Mouse (Mus musculus): Measurements from ENCODE around the gene Ttc25. TPM values are rescaled to one million over a fixed set of nuclear protein-coding genes. Genes with fewer than 3 reads are reported as not detected.

The Ttc25 gene
- polyA plus RNA-seq, 1 experiment from 2014 or later, result 0.72 TPM

DNA sequence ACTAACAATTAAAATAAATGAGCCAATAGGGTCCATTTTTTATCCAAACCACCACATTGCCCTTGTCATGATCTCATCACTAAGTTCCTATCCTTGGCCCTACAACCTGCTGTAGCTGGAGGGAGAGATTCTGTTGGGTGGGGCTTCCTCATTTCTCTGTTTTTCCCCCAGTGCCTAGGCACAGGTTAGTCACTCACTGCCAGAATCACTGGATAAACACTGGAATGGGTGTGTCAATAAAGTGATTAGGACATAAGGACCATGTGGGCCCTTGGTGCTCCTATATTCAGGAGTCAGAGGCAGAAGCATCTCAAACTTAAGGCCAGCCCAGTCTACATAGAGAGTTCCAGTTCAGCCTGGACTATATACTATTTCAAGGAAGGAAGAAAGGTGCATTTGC, 8.9 kb upstream of the Ttc25 start:
- DNase-seq (ENCODE audit: low spot score), result no peak
- H3K4me1 ChIP-seq (replicated peaks; ENCODE audit: insufficient read depth, low read length), result no peaks in the 10 kb centered on the region
- H3K27me3 ChIP-seq (ENCODE audit: insufficient read depth, low read length), result no peaks in the 10 kb centered on the region
- TF ChIP-seq CTCF (IDR thresholded peaks at IDR 0.05; ENCODE audit: low read depth), result no peak
- no peak for ATAC-seq (replicated peaks; ENCODE audit: low FRiP score, low read depth)
- H3K9me3 ChIP-seq (replicated peaks; ENCODE audit: low read length), result no peaks in the 10 kb centered on the region
- no peaks in the 10 kb centered on the region for H3K36me3 ChIP-seq (ENCODE audit: insufficient read depth, low read length)
- no peak overlapping the region for H3K27ac ChIP-seq
- H3K4me2 ChIP-seq (ENCODE audit: low read length), result no peak overlapping the region
- no peak overlapping the region for H3K4me3 ChIP-seq (replicated peaks; ENCODE audit: low read depth, low read length)
- no peak overlapping the region for H3K9ac ChIP-seq (ENCODE audit: low read depth, low read length)

DNA sequence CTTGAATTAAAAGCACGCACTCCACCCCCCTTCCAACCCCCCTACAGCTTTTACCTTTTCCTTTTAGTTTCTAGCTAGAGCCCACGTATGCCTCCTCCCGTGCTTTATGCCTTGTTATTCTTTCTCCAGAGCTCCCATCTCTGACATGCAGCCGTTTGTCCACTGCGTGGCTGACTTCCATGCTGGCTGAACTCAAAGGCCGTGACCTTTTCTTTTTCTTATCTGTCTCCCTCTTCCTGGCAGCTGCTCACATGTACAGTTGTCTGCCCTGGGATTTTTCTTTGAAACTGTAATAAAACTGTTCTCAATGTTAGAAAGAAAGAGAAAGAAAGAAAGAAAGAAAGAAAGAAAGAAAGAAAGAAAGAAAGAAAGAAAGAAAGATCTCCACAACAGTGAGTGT, 4.4 kb upstream of the Ttc25 start:
- no peak overlapping the region for H3K27ac ChIP-seq
- no peak for TF ChIP-seq CTCF (IDR thresholded peaks at IDR 0.05; ENCODE audit: low read depth)
- ATAC-seq (replicated peaks; ENCODE audit: low FRiP score, low read depth) (no peak), DNase-seq (ENCODE audit: low spot score) (no peak)
- no peaks in the 10 kb centered on the region for H3K27me3 ChIP-seq (ENCODE audit: insufficient read depth, low read length)
- H3K9ac ChIP-seq (ENCODE audit: low read depth, low read length), result no peak overlapping the region
- no peaks in the 10 kb centered on the region for H3K9me3 ChIP-seq (replicated peaks; ENCODE audit: low read length)
- no peaks in the 10 kb centered on the region for H3K4me1 ChIP-seq (replicated peaks; ENCODE audit: insufficient read depth, low read length)
- H3K36me3 ChIP-seq (ENCODE audit: insufficient read depth, low read length), result no peaks in the 10 kb centered on the region
- no peak overlapping the region for H3K4me3 ChIP-seq (replicated peaks; ENCODE audit: low read depth, low read length)
- no peak overlapping the region for H3K4me2 ChIP-seq (ENCODE audit: low read length)
- WGBS, result 32% methylated on average over 6 of the region's 6 CpGs

DNA sequence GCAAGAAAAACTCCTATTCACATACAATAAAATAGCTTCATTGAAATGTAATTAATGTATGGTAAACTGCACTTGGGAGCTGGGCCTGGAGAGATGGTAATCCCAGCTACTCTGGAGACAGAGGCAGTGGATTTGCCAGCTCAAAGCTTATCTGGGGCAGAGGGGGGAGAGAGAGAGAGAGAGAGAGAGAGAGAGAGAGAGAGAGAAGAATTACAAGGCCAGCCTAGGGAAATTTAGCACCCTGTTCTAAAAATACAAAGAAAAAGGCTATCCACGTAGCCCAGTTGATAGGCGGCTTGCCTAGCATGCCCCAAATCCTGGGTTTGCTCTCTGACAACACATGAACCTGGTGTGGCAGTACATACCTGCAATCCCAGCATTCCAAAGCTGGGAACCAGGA, 3.8 kb upstream of the Ttc25 start:
- WGBS, result 89% methylated on average over 2 of the region's 2 CpGs

DNA sequence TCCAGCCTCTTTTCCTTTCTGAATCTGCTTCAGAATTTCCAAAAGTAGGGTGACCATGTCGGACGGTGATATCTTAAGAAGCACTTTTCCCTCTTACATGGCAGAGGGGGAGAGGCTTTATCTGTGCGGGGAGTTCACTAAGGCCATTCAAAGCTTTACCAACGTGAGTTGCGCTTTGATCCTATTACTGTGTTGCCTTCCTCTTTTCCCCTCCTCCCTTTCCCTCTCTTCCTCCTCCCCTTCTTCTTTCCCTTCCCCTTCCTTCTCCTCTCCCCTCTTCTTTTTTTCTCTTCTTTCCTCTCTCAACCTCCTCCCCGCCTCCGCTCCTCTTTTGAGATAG, 309 bp downstream of the Ttc25 start:
- Histone ChIP-seq H3K27ac (no peak overlapping the region), H3K9ac (ENCODE audit: low read depth, low read length) (peak overlapping the region; percentile 35; the same call in 1 of the 2 replicates), H3K4me1 (replicated peaks; ENCODE audit: insufficient read depth, low read length) (no peaks in the 10 kb centered on the region), H3K4me2 (ENCODE audit: low read length) (peak overlapping the region; percentile 63), H3K4me3 (replicated peaks; ENCODE audit: low read depth, low read length) (peak overlapping the region; percentile 38), H3K27me3 (ENCODE audit: insufficient read depth, low read length) (no peaks in the 10 kb centered on the region), H3K36me3 (ENCODE audit: insufficient read depth, low read length) (no peaks in the 10 kb centered on the region), H3K9me3 (replicated peaks; ENCODE audit: low read length) (no peaks in the 10 kb centered on the region)
- peak; percentile 30; the same call in 1 of the 2 replicates for ATAC-seq (replicated peaks; ENCODE audit: low FRiP score, low read depth)
- no peak for TF ChIP-seq CTCF (IDR thresholded peaks at IDR 0.05; ENCODE audit: low read depth)
- WGBS, result 27% methylated on average over 7 of the region's 7 CpGs
- DNase-seq (ENCODE audit: low spot score), result no peak

More for the DNA sequence above, 3.8 kb upstream of the Ttc25 start:
- Histone ChIP-seq H3K4me3 (replicated peaks; ENCODE audit: low read depth, low read length) (no peak overlapping the region), H3K27ac (no peak overlapping the region), H3K27me3 (ENCODE audit: insufficient read depth, low read length) (no peaks in the 10 kb centered on the region), H3K36me3 (ENCODE audit: insufficient read depth, low read length) (no peaks in the 10 kb centered on the region), H3K9ac (ENCODE audit: low read depth, low read length) (no peak overlapping the region), H3K4me1 (replicated peaks; ENCODE audit: insufficient read depth, low read length) (no peaks in the 10 kb centered on the region), H3K4me2 (ENCODE audit: low read length) (no peak overlapping the region), H3K9me3 (replicated peaks; ENCODE audit: low read length) (no peaks in the 10 kb centered on the region)
- no peak for DNase-seq (ENCODE audit: low spot score)
- no peak for TF ChIP-seq CTCF (IDR thresholded peaks at IDR 0.05; ENCODE audit: low read depth)
- no peak for ATAC-seq (replicated peaks; ENCODE audit: low FRiP score, low read depth)

DNA sequence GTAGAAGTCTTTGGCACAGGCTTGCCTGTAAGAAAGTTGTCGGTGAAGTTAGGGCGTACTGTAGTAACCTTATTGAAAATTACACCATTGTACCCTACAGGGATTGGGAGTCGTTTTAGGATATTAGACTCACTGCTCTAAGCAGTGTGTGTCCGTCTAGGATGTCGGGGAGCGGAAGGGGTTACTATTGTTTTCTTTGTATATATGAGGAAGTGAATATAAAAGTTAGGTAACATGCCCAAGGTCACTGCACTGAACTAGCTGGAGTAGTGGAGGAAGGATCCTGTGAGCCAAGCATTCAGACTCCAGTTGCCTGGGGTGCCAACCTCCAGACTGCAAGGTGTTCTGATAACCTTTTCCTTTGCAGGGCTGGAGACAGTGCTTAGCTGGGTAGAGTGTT, 1.5 kb downstream of the Ttc25 start:
- H3K9ac ChIP-seq (ENCODE audit: low read depth, low read length), result no peak overlapping the region
- WGBS, result 81% methylated on average over 6 of the region's 6 CpGs
- H3K4me2 ChIP-seq (ENCODE audit: low read length), result no peak overlapping the region
- no peaks in the 10 kb centered on the region for H3K4me1 ChIP-seq (replicated peaks; ENCODE audit: insufficient read depth, low read length)
- no peaks in the 10 kb centered on the region for H3K27me3 ChIP-seq (ENCODE audit: insufficient read depth, low read length)
- H3K4me3 ChIP-seq (replicated peaks; ENCODE audit: low read depth, low read length), result no peak overlapping the region
- DNase-seq (ENCODE audit: low spot score) (no peak), ATAC-seq (replicated peaks; ENCODE audit: low FRiP score, low read depth) (no peak)
- no peak overlapping the region for H3K27ac ChIP-seq
- H3K36me3 ChIP-seq (ENCODE audit: insufficient read depth, low read length), result no peaks in the 10 kb centered on the region
- TF ChIP-seq CTCF (IDR thresholded peaks at IDR 0.05; ENCODE audit: low read depth), result no peak
- H3K9me3 ChIP-seq (replicated peaks; ENCODE audit: low read length), result no peaks in the 10 kb centered on the region

DNA sequence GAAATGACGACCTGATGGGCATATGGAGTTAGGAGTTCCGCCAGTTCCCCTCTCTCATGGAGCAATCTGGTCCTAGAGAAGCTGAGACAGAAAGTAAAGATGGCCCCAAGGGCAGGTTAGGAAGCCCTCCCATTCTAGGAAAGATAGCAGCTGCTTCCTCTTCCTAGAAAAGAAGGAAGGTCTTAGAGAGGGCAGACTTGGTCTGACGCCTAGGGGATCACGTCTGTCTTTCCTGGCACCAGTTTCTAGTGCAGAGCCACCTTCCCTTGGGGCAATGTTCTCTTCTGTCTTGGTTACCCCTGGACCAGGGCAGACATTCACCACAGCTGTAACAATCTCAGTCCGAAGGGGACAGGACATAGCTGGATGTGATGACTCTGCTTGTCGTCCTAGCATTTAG, 2.7 kb downstream of the Ttc25 start:
- Histone ChIP-seq H3K9me3 (replicated peaks; ENCODE audit: low read length) (no peaks in the 10 kb centered on the region), H3K4me3 (replicated peaks; ENCODE audit: low read depth, low read length) (no peak overlapping the region), H3K4me2 (ENCODE audit: low read length) (no peak overlapping the region), H3K27me3 (ENCODE audit: insufficient read depth, low read length) (no peaks in the 10 kb centered on the region), H3K4me1 (replicated peaks; ENCODE audit: insufficient read depth, low read length) (no peaks in the 10 kb centered on the region), H3K36me3 (ENCODE audit: insufficient read depth, low read length) (no peaks in the 10 kb centered on the region), H3K9ac (ENCODE audit: low read depth, low read length) (no peak overlapping the region), H3K27ac (no peak overlapping the region)
- no peak for DNase-seq (ENCODE audit: low spot score)
- ATAC-seq (replicated peaks; ENCODE audit: low FRiP score, low read depth), result no peak
- TF ChIP-seq CTCF (IDR thresholded peaks at IDR 0.05; ENCODE audit: low read depth), result no peak
- 71% methylated on average over 6 of the region's 6 CpGs for WGBS

DNA sequence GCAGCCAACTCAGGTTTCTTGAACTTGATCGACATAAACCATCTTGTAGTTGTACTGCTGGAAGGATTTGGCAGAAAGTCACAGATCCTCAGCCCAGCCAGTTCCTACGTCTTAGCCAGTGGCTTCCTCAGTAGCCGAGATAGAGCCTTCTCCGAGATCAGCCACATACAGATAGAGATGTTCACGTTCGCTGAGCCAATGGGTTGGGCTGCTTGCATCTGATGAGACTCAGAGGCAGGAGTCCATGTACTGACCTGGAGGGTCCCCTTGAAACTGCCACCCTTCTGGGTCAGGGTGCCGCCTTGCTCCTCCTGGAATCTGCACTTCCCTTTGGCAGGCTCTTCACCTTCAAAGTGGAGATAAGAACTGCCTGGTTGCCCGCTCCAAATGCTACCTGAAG, 4.1 kb downstream of the Ttc25 start:
- TF ChIP-seq CTCF (IDR thresholded peaks at IDR 0.05; ENCODE audit: low read depth), result no peak
- no peak overlapping the region for H3K4me3 ChIP-seq (replicated peaks; ENCODE audit: low read depth, low read length)
- H3K36me3 ChIP-seq (ENCODE audit: insufficient read depth, low read length), result no peaks in the 10 kb centered on the region
- no peak overlapping the region for H3K4me2 ChIP-seq (ENCODE audit: low read length)
- H3K9me3 ChIP-seq (replicated peaks; ENCODE audit: low read length), result no peaks in the 10 kb centered on the region
- WGBS, result 74% methylated on average over 8 of the region's 8 CpGs
- no peak overlapping the region for H3K27ac ChIP-seq
- DNase-seq (ENCODE audit: low spot score) (no peak), ATAC-seq (replicated peaks; ENCODE audit: low FRiP score, low read depth) (no peak)
- no peaks in the 10 kb centered on the region for H3K27me3 ChIP-seq (ENCODE audit: insufficient read depth, low read length)
- H3K4me1 ChIP-seq (replicated peaks; ENCODE audit: insufficient read depth, low read length), result no peaks in the 10 kb centered on the region
- H3K9ac ChIP-seq (ENCODE audit: low read depth, low read length), result no peak overlapping the region
